Mouse (Mus musculus) cerebellum, adult 2 months (tissue): ENCODE measurements at regions not wholly inside any gene's neighbourhood (a gene's known extent, or its start where the extent isn't known, plus 50 kb on each side); places are given as distances from the start of the nearest gene placed in this dataset.

ENCODE experiments used
- CTCF ChIP-seq: fragments of 200-500 bp; IDR thresholded peaks from 2 replicates; pipeline ENCODE4 v1.5.1; 2011; ENCODE audit warnings: low read depth, mild to moderate bottlenecking, control low read depth, low read length, moderate library complexity, borderline replicate concordance; ENCODE audit not compliant: insufficient read depth
- POLR2A ChIP-seq: fragments of 200-500 bp; IDR thresholded peaks from 2 replicates; pipeline ENCODE4 v1.6.1; 2011; ENCODE audit warnings: low read length, control low read depth, borderline replicate concordance; ENCODE audit not compliant: insufficient read depth

DNA sequence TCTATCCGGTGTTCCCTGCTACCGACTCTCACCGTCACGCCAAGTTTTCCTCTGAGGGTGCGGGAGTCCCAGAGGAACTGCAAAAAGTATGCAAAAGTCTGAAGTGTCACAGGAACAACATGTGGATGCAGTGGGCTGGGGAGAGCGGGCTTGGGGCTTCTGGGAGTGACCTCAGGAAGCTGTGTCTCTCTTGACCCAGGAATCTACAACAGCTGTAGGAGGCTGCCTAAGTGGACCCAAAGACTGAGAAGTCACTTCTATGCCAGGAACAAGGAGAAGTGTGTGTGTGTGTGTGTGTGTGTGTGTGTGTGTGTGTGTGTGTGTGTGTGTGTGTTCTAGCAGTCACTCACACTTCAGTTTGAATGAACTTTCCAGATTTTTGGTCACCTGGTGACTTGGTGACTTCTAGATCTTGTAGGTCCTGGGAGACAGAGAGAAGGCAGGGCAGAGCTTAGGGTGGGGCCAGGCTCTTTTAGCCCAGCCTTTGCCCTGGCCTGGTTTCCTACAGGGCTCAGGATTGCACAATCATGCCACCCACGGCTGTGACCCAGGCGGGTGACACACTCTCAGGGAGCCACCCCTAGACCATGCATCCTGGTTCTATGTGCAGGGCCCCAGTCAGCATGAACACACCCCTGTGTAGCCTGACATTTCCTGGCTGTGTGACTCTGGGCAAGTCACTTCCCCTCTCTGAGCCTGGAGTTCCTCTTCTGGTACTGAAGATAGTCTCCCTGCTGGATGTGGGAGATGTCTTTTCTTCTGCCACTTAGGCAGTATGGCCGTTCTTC lies 70.2 kb upstream of the Tmem189 start:
- no peak for TF ChIP-seq CTCF
- TF ChIP-seq POLR2A = no peak
